Mouse (Mus musculus) E14TG2a.4 (cell line): ENCODE data around the gene Rps6kc1.

Source experiments
- CTCF ChIP-seq: conservative IDR thresholded peaks from 2 replicates; pipeline ENCODE4 v1.5.1; 2014; ENCODE audit warnings: low read length
- POU5F1 ChIP-seq: IDR thresholded peaks from 2 replicates; pipeline ENCODE4 v1.6.1; 2014; ENCODE audit warnings: low read length, borderline replicate concordance

GRCm38 (mm10) chr1:190661249-190661648 is 250.3 kb downstream of the Rps6kc1 start:
- TF ChIP-seq CTCF (no peak), POU5F1 (no peak)
